Mouse (Mus musculus): ENCODE data around the gene Arhgap10. TPM values are rescaled to one million over a fixed set of nuclear protein-coding genes. Genes with fewer than 3 reads are reported as not detected.

Arhgap10 gene
- polyA plus RNA-seq, 1 experiment from 2014 or later = 3.8 TPM

Other genes starting within 250 kb of the Arhgap10 start
- 32.6 and 32.9 TPM in 2 replicates for gene Prmt9, start 31.4 kb upstream of the Arhgap10 start, polyA plus RNA-seq (2014; fragmentation: Nextera tagmentation; extraction: Ambion mirVana)
- 81.1 and 82.8 TPM in 2 replicates for gene Tmem184c, start 92.7 kb upstream of the Arhgap10 start, polyA plus RNA-seq (2014; fragmentation: Nextera tagmentation; extraction: Ambion mirVana)
- 7.0 and 10.7 TPM in 2 replicates for gene Ednra, start 206.5 kb upstream of the Arhgap10 start, polyA plus RNA-seq (2014; fragmentation: Nextera tagmentation; extraction: Ambion mirVana)